Mouse (Mus musculus): ENCODE results near the gene St3gal4. TPM values are rescaled to one million over a fixed set of nuclear protein-coding genes. Genes with fewer than 3 reads are reported as not detected.

Gene St3gal4
- polyA plus RNA-seq, 1 experiment from 2014 or later, result 10.7 TPM

DNA sequence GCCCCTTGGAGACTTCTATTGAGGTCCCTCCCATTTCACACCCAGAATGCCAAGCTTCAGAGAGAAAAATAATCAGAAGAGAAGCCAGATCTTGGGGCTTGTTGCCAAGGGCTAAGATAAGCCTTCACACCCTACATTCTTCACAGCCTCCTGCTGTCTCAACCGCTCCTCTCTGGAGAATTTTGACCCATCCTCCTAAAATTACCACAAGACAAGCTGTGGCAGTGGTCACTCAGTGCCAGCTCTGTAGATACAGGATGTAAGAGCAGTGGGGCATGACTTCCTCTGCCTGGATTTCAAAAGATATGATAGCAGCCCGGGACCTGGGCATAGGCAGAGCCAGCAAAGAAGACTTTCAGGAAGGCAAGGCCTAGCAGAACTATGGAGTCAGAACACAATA lies 57.6 kb downstream of the St3gal4 start:
- Histone ChIP-seq H3K4me1 (peaks cover 7% of the 10 kb centered on the region), H3K36me3 (no peaks in the 10 kb centered on the region), H3K27ac (replicated peaks) (no peak overlapping the region), H3K4me3 (no peak overlapping the region), H3K27me3 (ENCODE audit: low read depth, poor library complexity, severe bottlenecking) (no peaks in the 10 kb centered on the region), H3K9me3 (replicated peaks) (no peaks in the 10 kb centered on the region)
- 73% methylated on average over 2 of the region's 2 CpGs for WGBS
- DNase-seq (ENCODE audit: low spot score), result no peak

DNA sequence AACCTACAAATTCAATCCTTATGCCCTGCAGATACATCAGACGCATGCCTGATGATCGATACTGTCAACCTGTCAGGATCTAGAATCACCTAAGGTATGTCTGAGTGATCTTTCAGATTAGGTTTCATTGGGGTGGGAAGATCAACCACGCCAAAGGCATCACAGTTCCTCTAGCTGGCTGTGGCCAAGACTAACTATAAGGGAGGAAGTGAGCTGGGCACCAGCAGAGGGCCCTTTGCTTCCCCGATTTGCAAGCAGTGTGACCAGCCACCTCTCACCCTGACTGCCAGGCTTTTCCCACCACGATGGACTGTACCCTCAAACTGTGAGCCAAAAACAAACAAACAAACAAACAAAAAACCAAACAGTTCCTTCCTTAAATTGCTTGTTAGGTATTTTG lies 59.2 kb downstream of the St3gal4 start:
- Histone ChIP-seq H3K9me3 (replicated peaks) (no peaks in the 10 kb centered on the region), H3K27ac (replicated peaks) (no peak overlapping the region), H3K4me1 (peaks cover 7% of the 10 kb centered on the region), H3K4me3 (no peak overlapping the region), H3K27me3 (ENCODE audit: low read depth, poor library complexity, severe bottlenecking) (no peaks in the 10 kb centered on the region), H3K36me3 (no peaks in the 10 kb centered on the region)
- no peak for DNase-seq (ENCODE audit: low spot score)
- 91% methylated on average over 5 of the region's 5 CpGs for WGBS

DNA sequence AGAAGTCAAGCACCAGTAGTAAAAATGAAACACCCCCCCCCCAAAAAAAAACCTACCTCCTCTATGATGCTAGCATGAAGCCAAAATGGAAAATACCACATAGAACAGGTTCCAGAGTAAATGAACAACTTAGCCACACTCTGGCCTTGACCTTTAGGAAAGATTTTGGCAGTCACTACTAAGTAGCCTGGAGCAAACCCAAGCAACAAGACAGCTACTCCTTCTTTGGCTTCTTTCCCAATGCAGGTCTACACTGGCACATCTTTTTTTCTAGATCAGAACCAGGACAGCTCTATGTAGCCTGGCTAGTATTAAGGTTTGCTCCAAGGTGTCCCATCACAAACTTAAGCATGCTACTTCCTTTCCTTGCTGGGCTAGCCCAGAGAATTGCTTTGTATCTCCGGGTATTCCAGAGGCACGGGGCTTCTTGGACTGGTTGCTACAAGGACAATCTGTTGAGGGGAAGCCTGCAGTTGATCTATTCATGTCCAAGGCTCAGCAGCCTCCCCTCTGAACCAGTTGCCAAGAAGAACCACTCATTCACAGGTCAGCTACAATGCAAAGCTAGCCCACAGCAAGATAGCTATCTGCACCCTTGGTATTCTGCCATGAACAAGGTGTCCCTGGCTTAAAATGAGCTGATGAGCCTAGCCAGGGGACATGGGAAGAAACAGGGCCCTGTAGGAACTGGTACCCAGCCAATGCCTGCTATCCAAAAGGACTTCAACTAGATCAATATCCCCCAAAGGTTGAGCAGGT lies 60.3 kb downstream of the St3gal4 start:
- H3K9me3 ChIP-seq (replicated peaks), result no peaks in the 10 kb centered on the region
- no peaks in the 10 kb centered on the region for H3K27me3 ChIP-seq (ENCODE audit: low read depth, poor library complexity, severe bottlenecking)
- no peak overlapping the region for H3K27ac ChIP-seq (replicated peaks)
- WGBS, result 90% methylated on average over 2 of the region's 2 CpGs
- no peak overlapping the region for H3K4me3 ChIP-seq
- H3K36me3 ChIP-seq, result no peaks in the 10 kb centered on the region
- peaks cover 7% of the 10 kb centered on the region for H3K4me1 ChIP-seq
- DNase-seq (ENCODE audit: low spot score), result no peak

DNA sequence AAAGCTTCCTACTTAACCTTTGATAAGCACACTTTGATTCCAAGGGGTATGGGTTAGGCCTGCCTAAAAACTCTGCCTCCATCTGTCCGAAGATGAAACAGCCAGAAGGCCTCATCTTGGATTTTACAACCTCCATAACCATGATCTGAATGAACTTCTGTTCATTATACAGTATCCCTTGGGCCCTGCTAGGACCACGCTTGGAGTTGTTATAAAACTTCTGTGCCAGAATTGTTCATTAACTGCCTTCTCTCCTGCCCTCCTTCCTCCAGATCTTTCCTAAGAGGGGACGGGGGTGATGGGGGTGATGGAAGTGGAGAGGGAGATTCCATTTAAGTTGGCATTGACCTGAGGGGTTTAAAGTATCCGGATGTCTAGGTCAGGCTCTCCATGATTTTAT lies 60.9 kb downstream of the St3gal4 start:
- Histone ChIP-seq H3K4me1 (peaks cover 7% of the 10 kb centered on the region), H3K36me3 (peaks cover 3% of the 10 kb centered on the region), H3K27ac (replicated peaks) (no peak overlapping the region), H3K9me3 (replicated peaks) (no peaks in the 10 kb centered on the region), H3K4me3 (no peak overlapping the region), H3K27me3 (ENCODE audit: low read depth, poor library complexity, severe bottlenecking) (no peaks in the 10 kb centered on the region)
- no peak for DNase-seq (ENCODE audit: low spot score)
- WGBS, result 94% methylated on average over 4 of the region's 4 CpGs

DNA sequence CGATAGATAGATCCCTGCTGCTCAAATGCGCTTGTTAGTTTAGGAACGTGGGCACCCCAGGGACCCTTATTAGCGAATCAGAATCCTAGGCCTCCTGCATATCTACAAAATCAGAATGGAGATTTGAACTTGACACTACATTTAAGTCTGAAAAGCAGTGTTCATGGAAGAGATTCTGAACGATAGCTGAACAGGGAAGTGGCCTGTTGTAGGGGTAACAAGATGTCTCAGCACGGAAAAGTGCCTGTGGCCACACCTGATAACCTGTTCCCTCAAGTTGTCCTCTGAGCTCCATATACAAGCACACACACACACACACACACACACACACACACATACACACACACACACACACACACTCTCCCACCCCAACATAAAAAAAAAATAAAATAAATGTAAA lies 61.4 kb downstream of the St3gal4 start:
- Histone ChIP-seq H3K27ac (replicated peaks) (no peak overlapping the region), H3K27me3 (ENCODE audit: low read depth, poor library complexity, severe bottlenecking) (no peaks in the 10 kb centered on the region), H3K4me1 (peaks cover 7% of the 10 kb centered on the region), H3K9me3 (replicated peaks) (no peaks in the 10 kb centered on the region), H3K36me3 (peaks cover 8% of the 10 kb centered on the region), H3K4me3 (no peak overlapping the region)
- DNase-seq (ENCODE audit: low spot score), result no peak
- 86% methylated on average over 6 of the region's 6 CpGs for WGBS

DNA sequence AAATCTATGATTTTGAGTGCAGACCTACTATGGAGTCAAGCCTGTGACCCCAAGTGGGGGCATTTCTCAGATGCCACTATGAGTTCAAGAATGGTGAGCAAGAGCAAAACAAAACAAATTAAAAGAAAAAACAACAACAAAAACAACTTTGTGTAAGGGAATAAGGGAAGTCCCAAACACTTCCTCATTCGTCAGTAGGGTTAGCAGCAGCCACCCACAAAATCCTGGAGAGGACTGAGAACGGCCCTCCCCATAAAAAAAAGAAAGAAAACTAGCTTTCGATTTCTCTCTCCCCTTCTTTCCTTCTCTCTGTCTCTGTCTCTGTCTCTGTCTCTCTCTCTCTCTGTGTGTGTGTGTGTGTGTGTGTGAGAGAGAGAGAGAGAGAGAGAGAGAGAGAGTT lies 62.5 kb downstream of the St3gal4 start:
- Histone ChIP-seq H3K27me3 (ENCODE audit: low read depth, poor library complexity, severe bottlenecking) (no peaks in the 10 kb centered on the region), H3K27ac (replicated peaks) (no peak overlapping the region), H3K9me3 (replicated peaks) (no peaks in the 10 kb centered on the region), H3K36me3 (peaks cover 18% of the 10 kb centered on the region), H3K4me3 (no peak overlapping the region), H3K4me1 (peaks cover 5% of the 10 kb centered on the region)
- WGBS, result 86% methylated on average over 3 of the region's 3 CpGs
- no peak for DNase-seq (ENCODE audit: low spot score)

DNA sequence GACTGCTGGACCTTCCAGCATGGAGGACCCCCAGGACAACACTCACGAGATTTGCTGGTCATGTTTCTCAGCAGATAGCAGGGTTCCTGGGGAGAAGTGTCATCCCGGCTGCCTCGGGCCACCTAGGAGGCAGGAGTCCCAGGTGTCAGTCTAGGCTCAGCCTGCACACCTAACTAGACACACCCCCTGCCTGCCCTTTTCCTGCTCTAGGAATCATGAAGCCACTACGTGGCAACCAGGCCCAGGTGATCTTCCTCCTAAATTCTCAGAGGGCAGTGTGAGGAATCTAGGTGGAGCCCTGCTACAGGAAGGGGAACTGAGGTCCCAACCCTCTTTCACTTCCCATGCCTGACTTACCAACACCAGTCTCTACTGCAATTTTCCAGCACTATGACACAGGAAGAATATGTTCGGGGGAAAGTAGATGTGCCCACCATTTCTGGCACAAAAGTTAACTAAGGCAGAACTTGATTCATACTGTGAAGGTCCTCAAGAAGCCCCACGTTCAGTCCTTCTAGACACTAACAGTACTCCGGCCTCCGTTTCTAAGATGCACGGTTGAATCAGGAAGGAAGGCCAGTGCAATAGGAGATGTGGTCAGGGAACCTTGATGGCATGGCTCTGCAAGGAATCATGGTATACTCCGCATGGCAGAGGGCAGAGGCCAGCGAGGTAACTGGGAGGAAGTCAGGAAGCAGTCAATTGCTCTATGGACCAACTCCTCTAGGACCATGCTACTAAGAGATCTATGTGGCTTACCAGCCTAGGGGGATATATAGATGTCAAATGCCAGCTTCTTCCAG lies 63.3 kb downstream of the St3gal4 start:
- H3K9me3 ChIP-seq (replicated peaks), result no peaks in the 10 kb centered on the region
- H3K4me1 ChIP-seq, result no peaks in the 10 kb centered on the region
- H3K4me3 ChIP-seq, result no peak overlapping the region
- WGBS, result 91% methylated on average over 11 of the region's 11 CpGs
- peaks cover 18% of the 10 kb centered on the region for H3K36me3 ChIP-seq
- no peaks in the 10 kb centered on the region for H3K27me3 ChIP-seq (ENCODE audit: low read depth, poor library complexity, severe bottlenecking)
- H3K27ac ChIP-seq (replicated peaks), result no peak overlapping the region
- peak; percentile 8 for DNase-seq (ENCODE audit: low spot score)

DNA sequence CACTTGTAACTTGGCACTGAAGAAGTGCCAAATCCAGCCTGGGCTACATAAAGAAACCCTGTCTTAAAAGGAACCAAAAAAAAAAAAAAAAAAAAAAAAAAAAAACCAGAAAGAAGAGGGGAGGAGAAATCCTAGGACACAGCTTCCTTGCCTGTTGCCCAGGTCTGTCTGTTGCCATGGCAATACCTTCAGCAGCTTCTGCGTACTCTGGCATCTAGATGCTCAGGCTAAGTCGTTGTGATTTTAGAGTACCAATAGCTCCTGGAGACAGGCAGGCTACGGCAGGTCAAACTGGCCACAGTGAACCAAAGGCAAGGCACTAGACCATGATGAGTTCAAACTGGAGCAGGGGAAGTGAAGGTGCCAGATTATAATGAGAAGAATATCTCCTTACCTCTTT lies 65.4 kb downstream of the St3gal4 start:
- H3K36me3 ChIP-seq, result peaks cover 18% of the 10 kb centered on the region
- no peaks in the 10 kb centered on the region for H3K4me1 ChIP-seq
- no peak overlapping the region for H3K27ac ChIP-seq (replicated peaks)
- H3K9me3 ChIP-seq (replicated peaks), result no peaks in the 10 kb centered on the region
- peak; percentile 5 for DNase-seq (ENCODE audit: low spot score)
- H3K27me3 ChIP-seq (ENCODE audit: low read depth, poor library complexity, severe bottlenecking), result no peaks in the 10 kb centered on the region
- no peak overlapping the region for H3K4me3 ChIP-seq
- 83% methylated on average over 3 of the region's 3 CpGs for WGBS

DNA sequence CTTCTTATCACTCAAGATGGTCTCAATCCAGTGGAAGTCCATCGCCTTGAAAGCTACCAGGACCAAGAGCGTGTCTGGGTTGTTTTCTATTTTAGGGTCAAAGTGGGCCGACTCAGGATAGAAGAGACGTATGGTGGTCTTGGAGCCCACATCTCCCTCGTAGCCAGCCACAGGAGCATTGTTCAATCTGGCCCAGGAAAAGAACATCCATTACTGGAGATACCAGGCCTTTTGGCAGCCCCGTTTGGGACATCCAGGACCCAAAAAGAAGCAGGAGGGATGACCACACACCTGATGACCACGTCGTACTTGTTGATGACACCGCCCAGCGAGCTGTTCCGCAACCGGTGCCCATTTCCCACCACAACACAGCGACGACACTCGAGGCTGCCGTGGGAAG lies 66.0 kb downstream of the St3gal4 start:
- DNase-seq (ENCODE audit: low spot score), result peak; percentile 8
- 95% methylated on average over 16 of the region's 16 CpGs for WGBS
- H3K27me3 ChIP-seq (ENCODE audit: low read depth, poor library complexity, severe bottlenecking), result no peaks in the 10 kb centered on the region
- no peaks in the 10 kb centered on the region for H3K9me3 ChIP-seq (replicated peaks)
- no peak overlapping the region for H3K4me3 ChIP-seq
- no peak overlapping the region for H3K27ac ChIP-seq (replicated peaks)
- H3K4me1 ChIP-seq, result no peaks in the 10 kb centered on the region
- peaks cover 18% of the 10 kb centered on the region for H3K36me3 ChIP-seq

DNA sequence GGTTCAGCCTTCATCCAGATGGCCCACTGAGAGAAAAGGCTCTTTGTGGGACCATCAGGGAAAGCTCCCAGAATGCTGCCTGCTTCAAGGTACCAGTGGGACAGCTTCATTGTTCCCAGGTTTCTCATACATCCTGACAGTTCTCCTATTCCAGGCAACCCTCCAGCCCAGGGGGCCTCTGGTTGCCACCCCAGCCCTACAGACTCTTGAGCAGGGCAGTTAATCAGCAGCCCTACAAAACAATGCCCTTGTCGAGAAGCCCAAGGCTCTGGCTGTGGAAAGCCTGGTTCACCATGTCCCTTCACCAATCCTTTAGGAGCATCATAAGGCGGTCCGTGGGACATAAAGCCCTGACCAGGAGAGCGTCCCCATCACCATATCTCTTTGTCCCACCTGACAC lies 66.4 kb downstream of the St3gal4 start:
- no peak overlapping the region for H3K4me3 ChIP-seq
- H3K27me3 ChIP-seq (ENCODE audit: low read depth, poor library complexity, severe bottlenecking), result no peaks in the 10 kb centered on the region
- WGBS, result 93% methylated on average over 4 of the region's 4 CpGs
- H3K9me3 ChIP-seq (replicated peaks), result no peaks in the 10 kb centered on the region
- no peaks in the 10 kb centered on the region for H3K4me1 ChIP-seq
- no peak overlapping the region for H3K27ac ChIP-seq (replicated peaks)
- peaks cover 21% of the 10 kb centered on the region for H3K36me3 ChIP-seq
- no peak for DNase-seq (ENCODE audit: low spot score)

DNA sequence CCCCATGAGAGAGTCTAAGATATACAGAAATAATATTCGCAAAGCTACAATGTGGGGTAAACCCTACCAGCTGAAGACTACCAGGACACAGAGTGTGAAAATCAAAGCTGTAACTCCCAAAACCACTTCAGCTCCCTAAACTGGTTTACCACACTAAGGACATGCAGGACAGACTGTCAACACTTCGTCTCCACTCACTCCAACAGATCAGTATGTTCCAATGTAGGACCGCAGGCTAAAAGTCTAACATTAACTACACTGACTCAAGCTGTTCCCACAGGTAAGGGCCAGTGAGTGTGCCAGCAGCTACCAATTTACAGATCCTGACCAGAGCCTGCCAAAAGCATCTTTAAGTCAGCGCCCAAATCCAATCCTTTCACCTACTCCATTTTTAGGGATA lies 67.4 kb downstream of the St3gal4 start:
- no peak for DNase-seq (ENCODE audit: low spot score)
- Histone ChIP-seq H3K4me1 (no peaks in the 10 kb centered on the region), H3K27ac (replicated peaks) (no peak overlapping the region), H3K27me3 (ENCODE audit: low read depth, poor library complexity, severe bottlenecking) (no peaks in the 10 kb centered on the region), H3K36me3 (peaks cover 28% of the 10 kb centered on the region), H3K4me3 (no peak overlapping the region), H3K9me3 (replicated peaks) (no peaks in the 10 kb centered on the region)
- WGBS, result 92% methylated on average over 4 of the region's 4 CpGs

DNA sequence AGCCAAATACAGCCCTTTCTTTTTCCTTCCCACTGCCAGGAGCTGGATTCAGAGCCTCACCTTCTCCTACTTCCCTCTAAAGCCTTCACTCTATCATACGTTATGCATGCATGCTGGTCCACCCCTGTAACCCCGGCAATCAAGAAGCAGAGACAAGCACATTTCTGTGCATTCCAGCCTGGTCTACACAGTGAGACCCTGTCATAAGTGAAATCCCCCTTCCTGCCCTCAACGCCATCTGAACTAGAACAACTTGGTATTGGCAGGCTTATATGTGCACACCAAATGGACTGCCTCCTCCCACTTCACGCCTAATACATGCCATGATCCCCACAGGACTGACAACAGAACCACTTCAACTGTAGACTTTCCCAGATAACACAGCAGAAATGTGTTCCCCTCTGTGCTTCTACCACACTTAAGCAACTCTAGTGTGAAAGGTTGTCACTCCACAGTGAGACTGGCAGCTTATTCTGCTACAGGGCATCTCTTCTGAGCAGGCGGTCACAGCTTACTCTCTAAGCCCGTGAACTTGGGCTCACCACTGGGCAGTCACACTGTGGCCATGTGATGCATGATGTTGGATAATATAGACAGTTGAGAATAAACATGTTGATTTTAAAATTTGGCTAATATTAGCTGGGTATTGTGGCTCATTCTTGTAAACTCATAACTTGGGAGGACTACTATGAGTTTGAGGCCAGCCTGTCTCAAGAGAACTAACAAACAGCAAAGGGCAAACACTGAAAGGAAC lies 68.2 kb downstream of the St3gal4 start:
- Histone ChIP-seq H3K4me3 (no peak overlapping the region), H3K27ac (replicated peaks) (no peak overlapping the region), H3K36me3 (peaks cover 28% of the 10 kb centered on the region), H3K27me3 (ENCODE audit: low read depth, poor library complexity, severe bottlenecking) (no peaks in the 10 kb centered on the region), H3K4me1 (no peaks in the 10 kb centered on the region; the same call in 1 of the 2 replicates), H3K9me3 (replicated peaks) (no peaks in the 10 kb centered on the region)
- no peak for DNase-seq (ENCODE audit: low spot score)
- 89% methylated on average over 6 of the region's 6 CpGs for WGBS
